Mouse (Mus musculus): ENCODE results near the gene Vinac1.

- no peak for TF ChIP-seq CTCF (IDR thresholded peaks at IDR 0.05; ENCODE audit: extremely low read depth, insufficient read length, insufficient replicate concordance, low read depth, low read length)
- no peak for TF ChIP-seq POLR2A (IDR thresholded peaks at IDR 0.05; ENCODE audit: low read depth, low read length)
These were observed 23.2 kb downstream of the Vinac1 start for GRCm38 (mm10) chr2:129024820-129025219.

Measured in small intestine, adult 2 months (tissue).